Mouse (Mus musculus) neural tube, embryonic 10.5 days (tissue): ENCODE measurements around the gene Nap1l1.
A peak's percentile ranks its signal among the peaks of the same experiment; 100 is the strongest.
"Not testable (repeated sequence)": the region's sequence is repeated elsewhere in the genome, so short reads cannot be mapped to it uniquely, and the experiment has no call there.

Experiments
- DNase-seq: peaks from one replicate; pipeline ENCODE4 v3.0.0-alpha.2; 2017; ENCODE audit warnings: low spot score; ENCODE audit errors: extremely low spot score

The Nap1l1 gene

GRCm38 (mm10) chr10:111479599-111479998 is 6.6 kb downstream of the Nap1l1 start:
- no peak for DNase-seq

GRCm38 (mm10) chr10:111482654-111483053 is 9.6 kb downstream of the Nap1l1 start:
- no peak for DNase-seq

GRCm38 (mm10) chr10:111484079-111484478 is 11.1 kb downstream of the Nap1l1 start:
- DNase-seq, result no peak

- no peak for DNase-seq
Observed at GRCm38 (mm10) chr10:111488793-111489192, 15.8 kb downstream of the Nap1l1 start.

- not testable (repeated sequence) for DNase-seq
Observed at GRCm38 (mm10) chr10:111490079-111490478, 17.1 kb downstream of the Nap1l1 start.

- no peak for DNase-seq
Observed at GRCm38 (mm10) chr10:111495888-111496287, 22.9 kb downstream of the Nap1l1 start.

- no peak for DNase-seq
Observed at GRCm38 (mm10) chr10:111499892-111500291, 26.9 kb downstream of the Nap1l1 start.

GRCm38 (mm10) chr10:111503071-111503470 is 30.0 kb downstream of the Nap1l1 start:
- DNase-seq, result peak; percentile 77

GRCm38 (mm10) chr10:111503716-111504115 is 30.7 kb downstream of the Nap1l1 start:
- no peak for DNase-seq

GRCm38 (mm10) chr10:111504606-111505005 is 31.6 kb downstream of the Nap1l1 start:
- DNase-seq, result no peak

- DNase-seq, result no peak
Observed at GRCm38 (mm10) chr10:111505406-111505805, 32.4 kb downstream of the Nap1l1 start.

GRCm38 (mm10) chr10:111506101-111506925 is 33.3 kb downstream of the Nap1l1 start, which contains the start of gene Phlda1:
Gene Phlda1 (plus strand): TSS chr10:111506286.
- peak; percentile 95 for DNase-seq

- DNase-seq, result no peak
Observed at GRCm38 (mm10) chr10:111506926-111507459, 34.0 kb downstream of the Nap1l1 start.

GRCm38 (mm10) chr10:111507460-111508211 is 34.6 kb downstream of the Nap1l1 start:
- peak; percentile 80 for DNase-seq

GRCm38 (mm10) chr10:111508324-111509080 is 35.5 kb downstream of the Nap1l1 start:
- DNase-seq, result no peak

GRCm38 (mm10) chr10:111509103-111509784 is 36.2 kb downstream of the Nap1l1 start:
- no peak for DNase-seq

- DNase-seq, result no peak
Observed at GRCm38 (mm10) chr10:111509981-111510380, 37.0 kb downstream of the Nap1l1 start.

GRCm38 (mm10) chr10:111510798-111511197 is 37.8 kb downstream of the Nap1l1 start:
- no peak for DNase-seq

GRCm38 (mm10) chr10:111512036-111512568 is 39.1 kb downstream of the Nap1l1 start:
- no peak for DNase-seq

GRCm38 (mm10) chr10:111514282-111514885 is 41.4 kb downstream of the Nap1l1 start:
- no peak for DNase-seq
